22 mouse cellular contexts compared by ENCODE assay signal in the genomic region with DNA sequence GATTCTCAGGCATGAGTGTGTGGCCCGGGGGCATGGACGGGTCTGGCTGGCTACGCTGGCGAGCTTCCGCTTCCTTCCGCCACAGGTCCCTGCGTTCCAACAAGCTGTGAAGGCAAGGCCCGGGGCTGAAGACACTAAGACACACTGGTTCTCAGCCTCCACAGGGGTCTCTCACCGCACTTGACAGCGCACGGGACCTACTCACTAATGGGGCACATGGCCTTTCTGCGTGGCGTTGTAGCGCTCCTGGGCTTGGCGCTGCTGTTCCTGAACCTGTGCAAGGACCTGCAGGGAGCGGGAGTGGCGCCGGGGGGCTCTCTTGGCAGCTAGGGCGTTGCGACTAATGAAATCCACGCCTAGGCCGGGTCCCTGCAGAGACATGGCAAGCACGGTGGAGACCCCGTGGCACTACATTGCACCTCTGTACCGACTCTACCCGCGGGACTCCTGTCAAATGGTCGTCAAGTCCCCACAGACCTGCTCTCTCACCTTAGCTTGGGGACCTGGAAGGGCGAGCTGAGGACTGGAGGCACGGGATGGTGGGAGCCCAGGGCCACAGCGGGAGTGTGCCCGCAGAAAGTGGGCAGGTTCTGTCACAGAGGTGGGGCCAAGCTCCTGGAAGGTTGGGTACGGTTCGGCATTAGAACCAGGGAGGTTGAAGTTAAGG. TPM values are rescaled to one million over a fixed set of nuclear protein-coding genes. Genes with fewer than 3 reads are reported as not detected.
A peak's percentile ranks its signal among the peaks of the same experiment; 100 is the strongest.
DNase-seq lines count a peak whose midpoint lies in the region; ATAC-seq and TF ChIP-seq lines count a peak whose summit lies in the region.
"Had no signal": no experiment of that assay in that cellular context is flagged by ENCODE, and none has a peak within 500 bp of the region (broad histone marks: within the 10 kb centered on the region; RNA-seq: fewer than 3 reads in every experiment).

No protein-coding gene starts in this region.

- ATAC-seq in forebrain, embryonic 15.5 days (replicated peaks), result no peak
- ATAC-seq in lung, postnatal 0 days, result no peak
- ATAC-seq: forebrain, embryonic 14.5 days; liver, embryonic 12.5 days had no signal

- peak; percentile 27 for DNase-seq in retina, postnatal 1 day
- no peak for DNase-seq in retina, embryonic 14.5 days (ENCODE audit: low spot score)
- peak; percentile 37 for DNase-seq in R1 (ENCODE audit: low read depth, low spot score)
- DNase-seq in cerebellum, adult 8-10 months, result peak; percentile 60
- peak; percentile 46 for DNase-seq in testis, postnatal 10 days (ENCODE audit: low spot score)
- DNase-seq in lung, postnatal 0 days (ENCODE audit: low spot score), result no peak
- DNase-seq: adrenal gland, postnatal 25 days; gastrocnemius, postnatal 25 days; kidney, adult 2 months; lung, adult 2 months; lung, postnatal 36 days; right cerebral cortex, postnatal 4 days had no signal

- H3K4me3 ChIP-seq in forebrain, embryonic 15.5 days, result no peak overlapping the region
- no peak overlapping the region for H3K4me3 ChIP-seq in lung, postnatal 0 days (ENCODE audit: low read depth, low read length)
- H3K4me3 ChIP-seq: embryonic facial prominence, embryonic 12.5 days; erythroblast, embryonic 14.5 days; limb, embryonic 12.5 days; liver, embryonic 12.5 days had no signal

- peaks cover 40% of the 10 kb centered on the region for H3K4me1 ChIP-seq in forebrain, embryonic 15.5 days
- H3K4me1 ChIP-seq in lung, postnatal 0 days (ENCODE audit: insufficient read depth, low read depth, low read length), result peaks cover 14% of the 10 kb centered on the region; the same call in 1 of the 2 replicates

- no peak overlapping the region for H3K4me2 ChIP-seq in forebrain, embryonic 15.5 days (replicated peaks)
- H3K4me2 ChIP-seq in lung, postnatal 0 days (replicated peaks; ENCODE audit: low read depth, low read length), result no peak overlapping the region
- H3K4me2 ChIP-seq: embryonic facial prominence, embryonic 12.5 days; limb, embryonic 12.5 days; liver, embryonic 12.5 days had no signal

- H3K27me3 ChIP-seq in forebrain, embryonic 15.5 days, result no peaks in the 10 kb centered on the region
- H3K27me3 ChIP-seq in lung, postnatal 0 days (replicated peaks; ENCODE audit: insufficient read depth, low read length), result no peaks in the 10 kb centered on the region
- H3K27me3 ChIP-seq: embryonic facial prominence, embryonic 12.5 days; limb, embryonic 12.5 days; liver, embryonic 12.5 days had no signal

- peaks cover 9% of the 10 kb centered on the region for H3K36me3 ChIP-seq in forebrain, embryonic 15.5 days
- 0 out of 2 replicates have a peak, but pooled peaks cover 7% of the 10 kb centered on the region for H3K36me3 ChIP-seq in lung, postnatal 0 days (ENCODE audit: insufficient read depth, low read length)

- no peak for TF ChIP-seq CTCF in lung, postnatal 0 days (IDR thresholded peaks at IDR 0.05)

- no peak for TF ChIP-seq EP300 in lung, postnatal 0 days (IDR thresholded peaks at IDR 0.05)

- H3K27ac ChIP-seq in forebrain, embryonic 15.5 days (replicated peaks), result no peak overlapping the region
- no peak overlapping the region for H3K27ac ChIP-seq in lung, postnatal 0 days (ENCODE audit: low read length)
- H3K27ac ChIP-seq: embryonic facial prominence, embryonic 12.5 days; limb, embryonic 12.5 days; liver, embryonic 12.5 days had no signal

- no peak overlapping the region for H3K9ac ChIP-seq in forebrain, embryonic 15.5 days (replicated peaks)
- H3K9ac ChIP-seq in lung, postnatal 0 days (replicated peaks; ENCODE audit: low read depth), result no peak overlapping the region
- H3K9ac ChIP-seq: embryonic facial prominence, embryonic 12.5 days; limb, embryonic 12.5 days; liver, embryonic 12.5 days had no signal

- no peaks in the 10 kb centered on the region for H3K9me3 ChIP-seq in forebrain, embryonic 15.5 days
- H3K9me3 ChIP-seq in lung, postnatal 0 days (ENCODE audit: low read length), result no peaks in the 10 kb centered on the region
- H3K9me3 ChIP-seq: embryonic facial prominence, embryonic 12.5 days; G1E; limb, embryonic 12.5 days; liver, embryonic 12.5 days had no signal

- WGBS in forebrain, embryonic 15.5 days, result 93% methylated on average over 34 of the region's 34 CpGs
- 93% methylated on average over 34 of the region's 34 CpGs for WGBS in lung, postnatal 0 days

RNA-seq across cellular contexts. Expression of gene 4933405L10Rik, which starts 3.2 kb away (rescaled TPM):
- polyA plus RNA-seq in forebrain, embryonic 15.5 days (2015; fragmentation: Nextera tagmentation; extraction: Ambion mirVana), result 0.15 TPM in 1 of 2 replicates, not detected in the other
- polyA plus RNA-seq in lung, postnatal 0 days (2015; fragmentation: Nextera tagmentation; extraction: Ambion mirVana), result not detected in 2 replicates
- polyA plus RNA-seq: erythroblast, embryonic 14.5 days; heart, postnatal 0 days; lung, adult 2 months; stomach, embryonic 16.5 days; urinary bladder, adult 2 months had no signal

RNA-seq across cellular contexts. Expression of gene Pard6a, which starts 3.3 kb away (rescaled TPM):
- 47.1 and 52.0 TPM in 2 replicates for polyA plus RNA-seq in forebrain, embryonic 15.5 days (2015; fragmentation: Nextera tagmentation; extraction: Ambion mirVana)
- polyA plus RNA-seq in lung, postnatal 0 days (2015; fragmentation: Nextera tagmentation; extraction: Ambion mirVana), result 14.8 and 16.6 TPM in 2 replicates

RNA-seq across cellular contexts. Expression of gene Acd, which starts 3.4 kb away (rescaled TPM):
- 105 and 107 TPM in 2 replicates for polyA plus RNA-seq in forebrain, embryonic 15.5 days (2015; fragmentation: Nextera tagmentation; extraction: Ambion mirVana)
- polyA plus RNA-seq in lung, postnatal 0 days (2015; fragmentation: Nextera tagmentation; extraction: Ambion mirVana), result 40.5 and 45.8 TPM in 2 replicates

RNA-seq across cellular contexts. Expression of gene Enkd1, which starts 3.7 kb away (rescaled TPM):
- 17.3 and 19.3 TPM in 2 replicates for polyA plus RNA-seq in forebrain, embryonic 15.5 days (2015; fragmentation: Nextera tagmentation; extraction: Ambion mirVana)
- polyA plus RNA-seq in lung, postnatal 0 days (2015; fragmentation: Nextera tagmentation; extraction: Ambion mirVana), result 8.2 and 8.7 TPM in 2 replicates

RNA-seq across cellular contexts. Expression of gene Carmil2, which starts 18.2 kb away (rescaled TPM):
- polyA plus RNA-seq in forebrain, embryonic 15.5 days (2015; fragmentation: Nextera tagmentation; extraction: Ambion mirVana), result 12.1 and 12.3 TPM in 2 replicates
- 0.26 and 0.35 TPM in 2 replicates for polyA plus RNA-seq in lung, postnatal 0 days (2015; fragmentation: Nextera tagmentation; extraction: Ambion mirVana)

Comparison
In these comparisons a context has a peak if more than half of its experiments do, and no peak if none do; other contexts are left out.
1. DNase-seq: peak in retina, postnatal 1 day (single experiment), R1 (single experiment), cerebellum, adult 8-10 months (single experiment) and testis, postnatal 10 days (single experiment); none in retina, embryonic 14.5 days (single experiment) and lung, postnatal 0 days (single experiment).